In genomic region chr10:80435764-80436163, GRCm38 (mm10) we compare ENCODE assay signal across 11 mouse cellular contexts. TPM values are rescaled to one million over a fixed set of nuclear protein-coding genes. Genes with fewer than 3 reads are reported as not detected.
DNase-seq lines count a peak whose midpoint lies in the region; ATAC-seq lines count a peak whose summit lies in the region.
"Had no signal": no experiment of that assay in that cellular context is flagged by ENCODE, and none has a peak within 500 bp of the region (broad histone marks: within the 10 kb centered on the region; RNA-seq: fewer than 3 reads in every experiment).

No protein-coding gene starts in this region.

- intact Hi-C loops in heart, postnatal 10 days (cut with DNase I), result loop anchor here (10.0 kb wide), 1 partner anchor 269 kb away; the partner anchor contains the start of genes Izumo4 and Mob3a

- H3K27me3 ChIP-seq in heart, embryonic 14.5 days (ENCODE audit: control insufficient read depth, insufficient read depth, low read length), result peaks cover 4% of the 10 kb centered on the region; the same call in 1 of the 2 replicates
- no peaks in the 10 kb centered on the region for H3K27me3 ChIP-seq in limb, embryonic 11.5 days (ENCODE audit: control insufficient read depth, insufficient read depth, low read length)

- H3K4me2 ChIP-seq in heart, embryonic 14.5 days (ENCODE audit: low read length), result no peak overlapping the region
- no peak overlapping the region for H3K4me2 ChIP-seq in limb, embryonic 11.5 days (ENCODE audit: low read depth, severe bottlenecking)

- peaks cover 12 to 17% of the 10 kb centered on the region in 2 experiments; a peak in 3 of 4 replicates for H3K4me1 ChIP-seq in heart, embryonic 14.5 days (ENCODE audit: control insufficient read depth in 2 of 2, insufficient read depth in 2 of 2, low read length in 2 of 2)
- peaks cover 12% of the 10 kb centered on the region; the same call in 1 of the 2 replicates for H3K4me1 ChIP-seq in limb, embryonic 11.5 days (ENCODE audit: control insufficient read depth, insufficient read depth, low read length)

- 50% methylated on average over 7 of the region's 7 CpGs for WGBS in heart, embryonic 14.5 days
- 55% methylated on average over 7 of the region's 7 CpGs for WGBS in limb, embryonic 11.5 days

- no peak overlapping the region for H3K27ac ChIP-seq in heart, embryonic 14.5 days (replicated peaks in 1 of 2; ENCODE audit: control insufficient read depth in 1 of 2, insufficient read depth in 1 of 2, low read depth in 2 of 2, low read length in 2 of 2)
- no peak overlapping the region for H3K27ac ChIP-seq in limb, embryonic 11.5 days (replicated peaks; ENCODE audit: low read depth, low read length)

- H3K36me3 ChIP-seq in heart, embryonic 14.5 days (ENCODE audit: control insufficient read depth, insufficient read depth, low read length), result peaks cover 3% of the 10 kb centered on the region
- peaks cover 2% of the 10 kb centered on the region; the same call in 1 of the 2 replicates for H3K36me3 ChIP-seq in limb, embryonic 11.5 days (ENCODE audit: control insufficient read depth, insufficient read depth, low read length)

- H3K4me3 ChIP-seq in heart, embryonic 14.5 days (ENCODE audit: control insufficient read depth in 1 of 2, insufficient read depth in 1 of 2, low read depth in 1 of 2, low read length in 2 of 2), result no peak overlapping the region
- H3K4me3 ChIP-seq in limb, embryonic 11.5 days (ENCODE audit: low read depth, low read length), result no peak overlapping the region

- no peak for DNase-seq in heart, postnatal 10 days
- DNase-seq in urinary bladder, postnatal 25 days (ENCODE audit: low spot score), result peak; percentile 29
- DNase-seq in urinary bladder, adult 2 months (ENCODE audit: low spot score), result no peak
- DNase-seq in limb, embryonic 11.5 days (ENCODE audit: low spot score), result no peak
- no peak for DNase-seq in MN1 (ENCODE audit: low spot score)
- no peak for DNase-seq in left cerebral cortex, adult 9 months (ENCODE audit: low spot score in 2 of 2)
- no peak for DNase-seq in gastrocnemius, postnatal 25 days

- no peaks in the 10 kb centered on the region for H3K9me3 ChIP-seq in heart, embryonic 14.5 days (ENCODE audit: control insufficient read depth, low read length)
- H3K9me3 ChIP-seq in limb, embryonic 11.5 days (ENCODE audit: control insufficient read depth, low read length), result no peaks in the 10 kb centered on the region; the same call in 1 of the 2 replicates

- ATAC-seq in heart, embryonic 14.5 days (ENCODE audit: insufficient number of reproducible peaks, insufficient read depth, low FRiP score, low read depth), result no peak
- no peak for ATAC-seq in limb, embryonic 11.5 days (ENCODE audit: insufficient number of reproducible peaks, low FRiP score, low TSS enrichment, low read depth)

- H3K9ac ChIP-seq in heart, embryonic 14.5 days (ENCODE audit: low read length), result 0 out of 2 replicates have a peak overlapping the region, but pooled peaks have one; percentile 23
- peak overlapping the region; percentile 12; the same call in 1 of the 2 replicates for H3K9ac ChIP-seq in limb, embryonic 11.5 days (ENCODE audit: low read length)

RNA-seq across cellular contexts. Expression of gene Tcf3, which starts 2.3 kb away (rescaled TPM):
- polyA plus RNA-seq in heart, embryonic 14.5 days (2014; fragmentation: Nextera tagmentation; extraction: Ambion mirVana), result 48.6 and 54.0 TPM in 2 replicates
- 10 to 100 TPM; 40.3 to 51.8 TPM for total RNA-seq in heart, postnatal 10 days (2021)
- polyA plus RNA-seq in urinary bladder, adult 2 months (2012; rRNA removed), result 29.7 and 35.4 TPM in 2 replicates
- 232 and 248 TPM in 2 replicates for polyA plus RNA-seq in limb, embryonic 11.5 days (2014; fragmentation: Nextera tagmentation; extraction: Ambion mirVana)
- 10 to 100 TPM; 11.1 to 13.8 TPM for total RNA-seq in gastrocnemius, postnatal 25 days (2021)

RNA-seq across cellular contexts. Expression of gene Uqcr11, which starts 29.1 kb away (rescaled TPM):
- polyA plus RNA-seq in heart, embryonic 14.5 days (2014; fragmentation: Nextera tagmentation; extraction: Ambion mirVana), result 2,007 and 2,169 TPM in 2 replicates
- 1,000 to 10,000 TPM; 1,658 to 1,691 TPM for total RNA-seq in heart, postnatal 10 days (2021)
- polyA plus RNA-seq in urinary bladder, adult 2 months (2012; rRNA removed), result 883 and 983 TPM in 2 replicates
- polyA plus RNA-seq in limb, embryonic 11.5 days (2014; fragmentation: Nextera tagmentation; extraction: Ambion mirVana), result 527 and 533 TPM in 2 replicates
- 100 to 1,000 TPM; 913 to 952 TPM for total RNA-seq in gastrocnemius, postnatal 25 days (2021)

RNA-seq across cellular contexts. Expression of gene Mbd3, which starts 36.4 kb away (rescaled TPM):
- polyA plus RNA-seq in heart, embryonic 14.5 days (2014; fragmentation: Nextera tagmentation; extraction: Ambion mirVana), result 116 and 125 TPM in 2 replicates
- 100 to 1,000 TPM; 102 to 105 TPM for total RNA-seq in heart, postnatal 10 days (2021)
- polyA plus RNA-seq in urinary bladder, adult 2 months (2012; rRNA removed), result 112 and 119 TPM in 2 replicates
- 302 and 337 TPM in 2 replicates for polyA plus RNA-seq in limb, embryonic 11.5 days (2014; fragmentation: Nextera tagmentation; extraction: Ambion mirVana)
- total RNA-seq in gastrocnemius, postnatal 25 days (2021), result 10 to 100 TPM; 78.7 to 93.6 TPM

RNA-seq across cellular contexts. Expression of gene Mex3d, which starts 48.3 kb away (rescaled TPM):
- polyA plus RNA-seq in heart, embryonic 14.5 days (2014; fragmentation: Nextera tagmentation; extraction: Ambion mirVana), result 3.9 and 6.3 TPM in 2 replicates
- total RNA-seq in heart, postnatal 10 days (2021), result 10 to 100 TPM; 12.7 to 16.1 TPM
- 11.2 and 11.5 TPM in 2 replicates for polyA plus RNA-seq in urinary bladder, adult 2 months (2012; rRNA removed)
- polyA plus RNA-seq in limb, embryonic 11.5 days (2014; fragmentation: Nextera tagmentation; extraction: Ambion mirVana), result 9.8 and 10.4 TPM in 2 replicates
- total RNA-seq in gastrocnemius, postnatal 25 days (2021), result 1 to 10 TPM; 3.9 to 4.3 TPM

RNA-seq across cellular contexts. Expression of gene Onecut3, which starts 58.9 kb away (rescaled TPM):
- not detected in 2 replicates for polyA plus RNA-seq in heart, embryonic 14.5 days (2014; fragmentation: Nextera tagmentation; extraction: Ambion mirVana)
- total RNA-seq in heart, postnatal 10 days (2021), result not detected
- polyA plus RNA-seq in urinary bladder, adult 2 months (2012; rRNA removed), result not detected in 2 replicates
- not detected in 2 replicates for polyA plus RNA-seq in limb, embryonic 11.5 days (2014; fragmentation: Nextera tagmentation; extraction: Ambion mirVana)
- not detected for total RNA-seq in gastrocnemius, postnatal 25 days (2021)
- total RNA-seq: adrenal gland, adult 18-20 months; gastrocnemius, postnatal 4 days; monocyte, adult 5-6 weeks had no signal
